In genomic region chr12:61521501-61522147, GRCm38 (mm10) we compare ENCODE assay signal across 8 mouse cellular contexts. TPM values are rescaled to one million over a fixed set of nuclear protein-coding genes. Genes with fewer than 3 reads are reported as not detected.
DNase-seq lines count a peak whose midpoint lies in the region; ATAC-seq and TF ChIP-seq lines count a peak whose summit lies in the region.

No protein-coding gene starts in this region.

- intact Hi-C loops in heart, adult 2 months (cut with DNase I) = no loop called here

- H3K79me2 ChIP-seq in heart, adult 2 months (replicated peaks; ENCODE audit: control insufficient read depth, insufficient read depth, low read length) = no peaks in the 10 kb centered on the region

- no peaks in the 10 kb centered on the region for H3K36me3 ChIP-seq in heart, embryonic 12.5 days
- H3K36me3 ChIP-seq in heart, adult 2 months (ENCODE audit: control insufficient read depth, insufficient read depth, low read length) = no peaks in the 10 kb centered on the region
- no peaks in the 10 kb centered on the region for H3K36me3 ChIP-seq in hindbrain, embryonic 11.5 days (ENCODE audit: control insufficient read depth, insufficient read depth, low read length)
- no peaks in the 10 kb centered on the region for H3K36me3 ChIP-seq in midbrain, embryonic 13.5 days
- no peaks in the 10 kb centered on the region for H3K36me3 ChIP-seq in kidney, adult 2 months (ENCODE audit: control insufficient read depth, insufficient read depth, low read length)

- no peak overlapping the region for H3K9ac ChIP-seq in heart, embryonic 12.5 days
- no peak overlapping the region for H3K9ac ChIP-seq in heart, adult 2 months (ENCODE audit: low read depth, low read length)
- no peak overlapping the region for H3K9ac ChIP-seq in hindbrain, embryonic 11.5 days (ENCODE audit: low read depth, low read length)
- peak overlapping the region; percentile 19 for H3K9ac ChIP-seq in midbrain, embryonic 13.5 days (replicated peaks)

- H3K27me3 ChIP-seq in heart, embryonic 12.5 days (replicated peaks) = peaks cover 51% of the 10 kb centered on the region
- peaks cover 7% of the 10 kb centered on the region for H3K27me3 ChIP-seq in heart, adult 2 months (ENCODE audit: control insufficient read depth, insufficient read depth, low read length)
- H3K27me3 ChIP-seq in hindbrain, embryonic 11.5 days (ENCODE audit: control insufficient read depth, insufficient read depth, low read length) = peaks cover 22% of the 10 kb centered on the region
- peaks cover 23% of the 10 kb centered on the region for H3K27me3 ChIP-seq in midbrain, embryonic 13.5 days
- no peaks in the 10 kb centered on the region; the same call in 1 of the 2 replicates for H3K27me3 ChIP-seq in kidney, adult 2 months (replicated peaks; ENCODE audit: control insufficient read depth, insufficient read depth, low read length)

- WGBS in heart, embryonic 12.5 days = 4% methylated on average over 20 of the region's 20 CpGs
- 6% methylated on average over 20 of the region's 20 CpGs for WGBS in heart, adult 2 months
- 2% methylated on average over 20 of the region's 20 CpGs for WGBS in hindbrain, embryonic 11.5 days
- WGBS in midbrain, embryonic 13.5 days = 1% methylated on average over 20 of the region's 20 CpGs
- 1% methylated on average over 20 of the region's 20 CpGs for WGBS in kidney, adult 2 months

- TF ChIP-seq CTCF in heart, adult 2 months (IDR thresholded peaks at IDR 0.05) = no peak
- TF ChIP-seq CTCF in kidney, adult 2 months (conservative IDR thresholded peaks at IDR 0.05; ENCODE audit: insufficient read depth, insufficient read length, low read depth, low read length) = no peak

- peak overlapping the region; percentile 55 for H3K4me2 ChIP-seq in heart, embryonic 12.5 days
- H3K4me2 ChIP-seq in hindbrain, embryonic 11.5 days (replicated peaks; ENCODE audit: low read depth, low read length) = peak overlapping the region; percentile 24
- H3K4me2 ChIP-seq in midbrain, embryonic 13.5 days (replicated peaks) = peak overlapping the region; percentile 86

- H3K4me1 ChIP-seq in heart, embryonic 12.5 days (replicated peaks) = peaks cover 20% of the 10 kb centered on the region
- H3K4me1 ChIP-seq in heart, adult 2 months (ENCODE audit: control insufficient read depth, insufficient read depth, low read length) = no peaks in the 10 kb centered on the region
- no peaks in the 10 kb centered on the region for H3K4me1 ChIP-seq in hindbrain, embryonic 11.5 days (replicated peaks; ENCODE audit: control insufficient read depth, insufficient read depth, low read length)
- peaks cover 36% of the 10 kb centered on the region for H3K4me1 ChIP-seq in midbrain, embryonic 13.5 days (replicated peaks)
- H3K4me1 ChIP-seq in kidney, adult 2 months (ENCODE audit: control insufficient read depth, insufficient read depth, low read length) = no peaks in the 10 kb centered on the region

- DNase-seq in heart, adult 2 months = no peak
- peak; percentile 11 to 19 for DNase-seq in cerebellum, postnatal 36 days
- peak; percentile 33 for DNase-seq in hindbrain, embryonic 11.5 days (ENCODE audit: low spot score)
- DNase-seq in kidney, adult 2 months = no peak
- DNase-seq in c-Kit-positive CD71-positive TER-119-positive erythroid progenitor cells, embryonic 14.5 days (ENCODE audit: low spot score) = no peak

- H3K27ac ChIP-seq in heart, embryonic 12.5 days (ENCODE audit: poor library complexity, severe bottlenecking) = no peak overlapping the region
- H3K27ac ChIP-seq in heart, adult 2 months = no peak overlapping the region
- no peak overlapping the region for H3K27ac ChIP-seq in hindbrain, embryonic 11.5 days (ENCODE audit: low read depth, low read length)
- H3K27ac ChIP-seq in midbrain, embryonic 13.5 days = no peak overlapping the region
- H3K27ac ChIP-seq in kidney, adult 2 months (ENCODE audit: insufficient read depth, low read depth, low read length) = no peak overlapping the region

- H3K4me3 ChIP-seq in heart, embryonic 12.5 days = peak overlapping the region; percentile 5
- H3K4me3 ChIP-seq in heart, adult 2 months = no peak overlapping the region
- H3K4me3 ChIP-seq in hindbrain, embryonic 11.5 days (ENCODE audit: low read depth, low read length) = 0 out of 2 replicates have a peak overlapping the region, but pooled peaks have one; percentile 1
- H3K4me3 ChIP-seq in midbrain, embryonic 13.5 days (replicated peaks) = peak overlapping the region; percentile 70
- no peak overlapping the region for H3K4me3 ChIP-seq in kidney, adult 2 months (ENCODE audit: insufficient read depth, low read depth, low read length)

- no peaks in the 10 kb centered on the region for H3K9me3 ChIP-seq in heart, embryonic 12.5 days (replicated peaks)
- H3K9me3 ChIP-seq in hindbrain, embryonic 11.5 days (ENCODE audit: control insufficient read depth, low read length) = no peaks in the 10 kb centered on the region
- H3K9me3 ChIP-seq in midbrain, embryonic 13.5 days = no peaks in the 10 kb centered on the region

- no peak for TF ChIP-seq EP300 in heart, adult 2 months (IDR thresholded peaks at IDR 0.05; ENCODE audit: insufficient read depth, low read depth, low read length)

- TF ChIP-seq POLR2A in heart, adult 2 months (IDR thresholded peaks at IDR 0.05; ENCODE audit: insufficient read depth, low read depth, low read length) = no peak
- TF ChIP-seq POLR2A in kidney, adult 2 months (IDR thresholded peaks at IDR 0.05; ENCODE audit: low read depth, low read length) = no peak

- ATAC-seq in heart, embryonic 12.5 days (ENCODE audit: insufficient number of reproducible peaks, low FRiP score) = no peak
- ATAC-seq in hindbrain, embryonic 11.5 days (ENCODE audit: low FRiP score) = no peak
- no peak for ATAC-seq in midbrain, embryonic 13.5 days
- ATAC-seq in megakaryocyte progenitor cell, adult 5-6 weeks (replicated peaks; ENCODE audit: poor library complexity) = no peak

RNA-seq across cellular contexts. Expression of gene Lrfn5, which starts 1.3 kb away (rescaled TPM):
- polyA plus RNA-seq in heart, embryonic 12.5 days (2016; fragmentation: Nextera tagmentation; extraction: Ambion mirVana) = 0.22 and 0.38 TPM in 2 replicates
- total RNA-seq in heart, adult 2 months (2021) = not detected
- not detected in 2 replicates for polyA plus RNA-seq in heart, adult 2 months (2012; rRNA removed)
- polyA plus RNA-seq in hindbrain, embryonic 11.5 days (2014; fragmentation: Nextera tagmentation; extraction: Ambion mirVana) = 3.4 and 5.3 TPM in 2 replicates
- polyA plus RNA-seq in midbrain, embryonic 13.5 days (2015; fragmentation: Nextera tagmentation; extraction: Ambion mirVana) = 29.0 and 29.8 TPM in 2 replicates
- not detected in 2 replicates for total RNA-seq in megakaryocyte progenitor cell, adult 5-6 weeks (2015)
- total RNA-seq in megakaryocyte progenitor cell, adult 5-6 weeks (2017) = not detected in 2 replicates
- polyA plus RNA-seq in kidney, adult 2 months (2012; rRNA removed) = not detected in 2 replicates

Comparison
In these comparisons a context has a peak if more than half of its experiments do, and no peak if none do; other contexts are left out.
1. H3K4me3 ChIP-seq: peak in heart, embryonic 12.5 days (single experiment), hindbrain, embryonic 11.5 days (single experiment) and midbrain, embryonic 13.5 days (single experiment); none in heart, adult 2 months (single experiment) and kidney, adult 2 months (single experiment).
2. H3K4me2 ChIP-seq: peak in every context shown above with its lines; median percentile 86 in midbrain, embryonic 13.5 days; 55 in heart, embryonic 12.5 days; 24 in hindbrain, embryonic 11.5 days.
3. DNase-seq: peak in cerebellum, postnatal 36 days (2 of 2) and hindbrain, embryonic 11.5 days (single experiment); none in heart, adult 2 months (0 of 2), kidney, adult 2 months (single experiment) and c-Kit-positive CD71-positive TER-119-positive erythroid progenitor cells, embryonic 14.5 days (single experiment).